Mouse (Mus musculus) MEL (cell line): ENCODE data around the gene Ier2. TPM values are rescaled to one million over a fixed set of nuclear protein-coding genes. Genes with fewer than 3 reads are reported as not detected.

Source experiments
- BHLHE40 ChIP-seq: IDR thresholded peaks from 2 replicates; pipeline ENCODE4 v1.6.1; 2012; ENCODE audit warnings: low read depth, mild to moderate bottlenecking, inconsistent platforms, low read length, improper control_type of control experiment, borderline replicate concordance
- CHD1 ChIP-seq: IDR thresholded peaks from 2 replicates; pipeline ENCODE4 v1.6.1; 2012; ENCODE audit warnings: low read depth, mild to moderate bottlenecking, inconsistent platforms, low read length, improper control_type of control experiment
- CHD2 ChIP-seq: IDR thresholded peaks from 2 replicates; pipeline ENCODE4 v1.6.1; 2011; ENCODE audit warnings: low read length, improper control_type of control experiment
- E2F4 ChIP-seq: IDR thresholded peaks from 2 replicates; pipeline ENCODE4 v1.6.1; 2011; ENCODE audit warnings: low read depth, low read length, improper control_type of control experiment, borderline replicate concordance
- EP300 ChIP-seq, 2 experiments: IDR thresholded peaks; 2 replicates each; pipeline ENCODE4 v1.6.1; 2011; ENCODE audit warnings: improper control_type of control experiment in 2 of 2, low read length in 2 of 2, low read depth in 1 of 2, mild to moderate bottlenecking in 1 of 2
- ETS1 ChIP-seq: IDR thresholded peaks from 2 replicates; pipeline ENCODE4 v1.6.1; 2012; ENCODE audit warnings: low read depth, mild to moderate bottlenecking, inconsistent platforms, low read length, improper control_type of control experiment, moderate library complexity
- GATA1 ChIP-seq: IDR thresholded peaks from 2 replicates; pipeline ENCODE4 v1.6.1; 2011; ENCODE audit warnings: low read depth, low read length, improper control_type of control experiment
- MAFK ChIP-seq: IDR thresholded peaks from 2 replicates; pipeline ENCODE4 v1.6.1; 2011; ENCODE audit warnings: low read depth, mild to moderate bottlenecking, low read length, improper control_type of control experiment, borderline replicate concordance
- MAX ChIP-seq: IDR thresholded peaks from 2 replicates; pipeline ENCODE4 v1.6.1; 2011; ENCODE audit warnings: low read length, improper control_type of control experiment
- MAZ ChIP-seq: IDR thresholded peaks from 2 replicates; pipeline ENCODE4 v1.6.1; 2012; ENCODE audit warnings: low read depth, mild to moderate bottlenecking, inconsistent platforms, low read length, improper control_type of control experiment
- MEF2A ChIP-seq: IDR thresholded peaks from 2 replicates; pipeline ENCODE4 v1.6.1; 2014; ENCODE audit warnings: low read depth, mild to moderate bottlenecking, inconsistent platforms, low read length, improper control_type of control experiment; ENCODE audit not compliant: poor library complexity, insufficient replicate concordance, severe bottlenecking; ENCODE audit errors: extremely low read depth
- MYB ChIP-seq: IDR thresholded peaks from 2 replicates; pipeline ENCODE4 v1.6.1; 2011; ENCODE audit warnings: mild to moderate bottlenecking, low read depth, low read length, improper control_type of control experiment
- MYC ChIP-seq: IDR thresholded peaks from 2 replicates; pipeline ENCODE4 v1.6.1; 2011; ENCODE audit warnings: low read depth, mild to moderate bottlenecking, low read length, improper control_type of control experiment, moderate library complexity
- NELFE ChIP-seq: IDR thresholded peaks from 2 replicates; pipeline ENCODE4 v1.6.1; 2011; ENCODE audit warnings: low read depth, low read length, improper control_type of control experiment
- POLR2A ChIP-seq, 2 experiments: IDR thresholded peaks; 2 replicates each; pipeline ENCODE4 v1.6.1; 2011 to 2012; ENCODE audit warnings: low read length in 2 of 2, mild to moderate bottlenecking in 2 of 2, control low read depth in 1 of 2, improper control_type of control experiment in 1 of 2, low read depth in 1 of 2, moderate library complexity in 1 of 2; ENCODE audit not compliant: control insufficient read depth in 1 of 2, insufficient read depth in 1 of 2, poor library complexity in 1 of 2
- POLR2AphosphoS5 ChIP-seq: IDR thresholded peaks from 2 replicates; pipeline ENCODE4 v1.6.1; 2012; ENCODE audit warnings: low read depth, borderline replicate concordance, mild to moderate bottlenecking, inconsistent platforms, low read length, moderate library complexity, mixed read lengths
- RAD21 ChIP-seq: IDR thresholded peaks from 2 replicates; pipeline ENCODE4 v1.6.1; 2011; ENCODE audit warnings: mild to moderate bottlenecking, low read depth, low read length, improper control_type of control experiment
- RCOR1 ChIP-seq: IDR thresholded peaks from 2 replicates; pipeline ENCODE4 v1.6.1; 2012; ENCODE audit warnings: low read depth, mild to moderate bottlenecking, inconsistent platforms, low read length, improper control_type of control experiment
- SMC3 ChIP-seq: IDR thresholded peaks from 2 replicates; pipeline ENCODE4 v1.6.1; 2011; ENCODE audit warnings: low read depth, low read length, improper control_type of control experiment
- TAL1 ChIP-seq: IDR thresholded peaks from 2 replicates; pipeline ENCODE4 v1.6.1; 2012; ENCODE audit warnings: mild to moderate bottlenecking, inconsistent platforms, low read length, moderate library complexity, mixed read lengths
- TCF12 ChIP-seq: IDR thresholded peaks from 2 replicates; pipeline ENCODE4 v1.6.1; 2014; ENCODE audit warnings: low read depth, mild to moderate bottlenecking, inconsistent platforms, low read length, improper control_type of control experiment, moderate library complexity
- UBTF ChIP-seq: IDR thresholded peaks from 2 replicates; pipeline ENCODE4 v1.6.1; 2012; ENCODE audit warnings: low read depth, mild to moderate bottlenecking, inconsistent platforms, low read length, improper control_type of control experiment, moderate library complexity, borderline replicate concordance; ENCODE audit not compliant: insufficient read depth
- ZKSCAN1 ChIP-seq: IDR thresholded peaks from 2 replicates; pipeline ENCODE4 v1.6.1; 2012; ENCODE audit warnings: low read depth, mild to moderate bottlenecking, inconsistent platforms, low read length, improper control_type of control experiment, moderate library complexity
- ZMIZ1 ChIP-seq: IDR thresholded peaks from 2 replicates; pipeline ENCODE4 v1.6.1; 2012; ENCODE audit warnings: low read depth, mild to moderate bottlenecking, inconsistent platforms, low read length, improper control_type of control experiment, moderate library complexity
- polyA plus RNA-seq, 2 experiments: library from polyadenylated mRNA; stranded (reverse) in 1 of 2; unstranded in 1 of 2; fragments of >175 nt in 1 of 2; fragments of >200 nt in 1 of 2; gene quantifications; 2 replicates each; pipeline versions ENCODE4 v1.2.1 to v1.2.4; 2012; ENCODE audit warnings: low replicate concordance in 2 of 2, low read depth in 1 of 2; ENCODE audit not compliant: insufficient read length in 2 of 2, insufficient read depth in 1 of 2, missing spikeins in 1 of 2
- total RNA-seq: library from RNA; depleted of rRNA; stranded (reverse); fragments of 300-350 nt; gene quantifications from 2 replicates; pipeline ENCODE4 v1.2.3, GENCODE M21; 2012

Gene Ier2
- total and polyA plus RNA-seq, 3 experiments, result 22.5 to 258 (median 37.7) TPM

- TF ChIP-seq CHD2, result no peak
- TF ChIP-seq E2F4, result no peak
- peak; percentile 66 for TF ChIP-seq GATA1
- no peak for TF ChIP-seq TAL1
- no peak for TF ChIP-seq NELFE
- no peak for TF ChIP-seq RAD21
- TF ChIP-seq SMC3, result no peak
- TF ChIP-seq TCF12, result peak; percentile 47; the same call in 1 of the 2 replicates
- TF ChIP-seq CHD1, result no peak
- peak; percentile 48; the same call in 1 of the 2 replicates for TF ChIP-seq ETS1
- TF ChIP-seq MAZ, result no peak
- TF ChIP-seq ZMIZ1, result no peak
- no peak for TF ChIP-seq MYB
- TF ChIP-seq EP300 (IDR thresholded peaks at IDR 0.05; ENCODE audit: low read depth in 1 of 2, low read length in 2 of 2), result peak; percentile 53 to 54; a peak in 3 of 4 replicates
- no peak for TF ChIP-seq MAX
- TF ChIP-seq UBTF, result no peak
- peak; percentile 44; the same call in 1 of the 2 replicates for TF ChIP-seq ZKSCAN1
- TF ChIP-seq POLR2A (IDR thresholded peaks at IDR 0.05; ENCODE audit: control insufficient read depth in 1 of 2, insufficient read depth in 1 of 2, low read depth in 1 of 2, low read length in 2 of 2, poor library complexity in 1 of 2), result no peak
- TF ChIP-seq BHLHE40, result no peak
- no peak for TF ChIP-seq POLR2AphosphoS5
- TF ChIP-seq MAFK, result no peak; the same call in 1 of the 2 replicates
- peak; percentile 39; the same call in 1 of the 2 replicates for TF ChIP-seq RCOR1
- TF ChIP-seq MEF2A, result no peak
- 0 out of 2 replicates have a peak, but pooled peaks have one; percentile 13 for TF ChIP-seq MYC
Observed at GRCm38 (mm10) chr8:84641578-84642361, 20.9 kb downstream of the Ier2 start (continued).
